Mouse (Mus musculus) granulocyte monocyte progenitor cell, adult 5-6 weeks (primary cell): Measurements from ENCODE around the gene Acad10. TPM values are rescaled to one million over a fixed set of nuclear protein-coding genes. Genes with fewer than 3 reads are reported as not detected.

ENCODE experiments used
- ATAC-seq: replicated peaks from 2 replicates; pipeline ENCODE4 v1.8.0; 2016; ENCODE audit warnings: mild to moderate bottlenecking, moderate TSS enrichment, inconsistent platforms; ENCODE audit not compliant: poor library complexity, severe bottlenecking
- total RNA-seq, 2 experiments: library from RNA; stranded (forward) in 1 of 2; stranded (reverse) in 1 of 2; fragments of 200-712, 200-1000 nt in 1 of 2; fragments of >200 nt in 1 of 2; fragmentation: Nextera tagmentation in 1 of 2; gene quantifications; 2 replicates each; pipeline ENCODE4 v1.2.3; 2014 to 2017

Acad10 gene
- total RNA-seq, 2 experiments from 2014 or later = 2.1 to 2.7 TPM

DNA sequence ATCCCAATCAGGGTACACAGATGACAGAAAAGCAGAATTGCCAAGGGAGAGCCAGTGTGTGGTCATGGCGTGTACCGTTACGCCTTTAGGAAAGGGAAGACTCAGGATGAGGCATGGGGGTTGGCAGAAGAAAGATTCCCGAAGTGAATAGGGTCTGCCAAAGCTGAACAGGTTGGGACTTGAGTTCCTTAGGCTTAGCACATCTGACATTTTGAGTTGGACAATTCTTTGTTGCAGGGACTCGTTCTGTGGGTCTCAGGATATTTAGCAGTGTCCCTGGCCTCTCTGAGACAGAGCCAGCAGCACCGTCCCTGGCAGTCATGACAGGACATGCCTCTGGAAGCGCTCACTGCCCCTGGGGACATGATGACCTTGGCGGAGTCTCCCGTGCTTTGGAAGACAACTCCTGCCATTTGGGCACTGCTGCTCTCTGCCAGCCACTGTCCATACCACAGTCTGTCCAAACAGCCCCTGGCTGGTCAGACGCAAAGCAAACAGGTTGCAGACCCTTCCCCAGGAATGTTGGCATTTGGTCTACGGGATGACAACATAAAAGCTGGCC, 83.3 kb downstream of the Acad10 start:
- ATAC-seq = no peak

GRCm38 (mm10) chr5:121575867-121576266, 84.4 kb downstream of the Acad10 start:
- ATAC-seq = no peak

DNA sequence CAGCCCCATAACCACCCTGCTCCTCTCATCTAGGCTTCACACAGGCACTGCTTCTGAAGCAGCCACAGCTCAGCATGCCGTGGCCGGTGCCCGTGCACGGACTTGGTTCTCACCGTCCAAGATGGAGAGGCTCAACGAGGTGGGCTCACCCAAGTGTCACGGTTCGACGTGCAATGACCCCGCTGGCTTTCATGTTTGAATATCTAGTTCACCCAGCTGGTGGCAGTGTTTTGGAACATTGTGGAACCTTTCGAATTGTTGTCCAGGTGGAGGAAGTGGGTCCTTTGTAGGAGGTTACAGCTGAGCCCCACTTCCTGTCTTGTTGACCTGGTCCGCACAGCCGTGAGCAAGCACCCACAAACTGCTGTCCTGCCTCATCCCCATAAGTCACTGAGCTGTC, 86.2 kb downstream of the Acad10 start:
- ATAC-seq = no peak

Other genes with a start within 250 kb of the Acad10 start
- gene Tmem116, start 208.6 kb downstream of the Acad10 start, total RNA-seq (2014; fragmentation: Nextera tagmentation) = not detected in 2 replicates
- gene Tmem116, start 208.6 kb downstream of the Acad10 start, total RNA-seq (2017) = 0.62 and 0.69 TPM in 2 replicates
- gene Erp29, start 208.0 kb downstream of the Acad10 start, total RNA-seq (2014; fragmentation: Nextera tagmentation) = 410 and 421 TPM in 2 replicates
- gene Erp29, start 208.0 kb downstream of the Acad10 start, total RNA-seq (2017) = 928 and 1,056 TPM in 2 replicates
- gene Adam1b, start 157.1 kb downstream of the Acad10 start, total RNA-seq (2014; fragmentation: Nextera tagmentation) = not detected in 2 replicates
- 0.15 TPM in 1 of 2 replicates, not detected in the other for gene Adam1b, start 157.1 kb downstream of the Acad10 start, total RNA-seq (2017)
- 2.6 and 2.8 TPM in 2 replicates for gene Adam1a, start 115.0 kb downstream of the Acad10 start, total RNA-seq (2014; fragmentation: Nextera tagmentation)
- gene Adam1a, start 115.0 kb downstream of the Acad10 start, total RNA-seq (2017) = 1.1 and 2.1 TPM in 2 replicates
- not detected in 2 replicates for gene Gm42878, start 115.0 kb downstream of the Acad10 start, total RNA-seq (2014; fragmentation: Nextera tagmentation)
- not detected in 2 replicates for gene Gm42878, start 115.0 kb downstream of the Acad10 start, total RNA-seq (2017)
- 60.9 and 128 TPM in 2 replicates for gene Mapkapk5, start 114.6 kb downstream of the Acad10 start, total RNA-seq (2014; fragmentation: Nextera tagmentation)
- 91.6 and 97.7 TPM in 2 replicates for gene Mapkapk5, start 114.6 kb downstream of the Acad10 start, total RNA-seq (2017)
- gene Aldh2, start 66.7 kb downstream of the Acad10 start, total RNA-seq (2014; fragmentation: Nextera tagmentation) = 217 and 230 TPM in 2 replicates
- 277 and 283 TPM in 2 replicates for gene Aldh2, start 66.7 kb downstream of the Acad10 start, total RNA-seq (2017)
- gene Acad12, start 41.6 kb downstream of the Acad10 start, total RNA-seq (2014; fragmentation: Nextera tagmentation) = 0.84 and 2.5 TPM in 2 replicates
- 2.7 and 3.3 TPM in 2 replicates for gene Acad12, start 41.6 kb downstream of the Acad10 start, total RNA-seq (2017)
- 39.4 and 42.1 TPM in 2 replicates for gene Brap, start within 50 bp of the Acad10 start, total RNA-seq (2014; fragmentation: Nextera tagmentation)
- gene Brap, start within 50 bp of the Acad10 start, total RNA-seq (2017) = 50.6 and 56.0 TPM in 2 replicates
- gene Atxn2, start 50.8 kb upstream of the Acad10 start, total RNA-seq (2014; fragmentation: Nextera tagmentation) = 73.0 and 98.5 TPM in 2 replicates
- gene Atxn2, start 50.8 kb upstream of the Acad10 start, total RNA-seq (2017) = 30.9 and 41.5 TPM in 2 replicates
- 31.5 and 32.8 TPM in 2 replicates for gene Sh2b3, start 177.1 kb upstream of the Acad10 start, total RNA-seq (2014; fragmentation: Nextera tagmentation)
- gene Sh2b3, start 177.1 kb upstream of the Acad10 start, total RNA-seq (2017) = 11.9 and 12.5 TPM in 2 replicates
- 0.62 and 2.6 TPM in 2 replicates for gene Pheta1, start 188.5 kb upstream of the Acad10 start, total RNA-seq (2014; fragmentation: Nextera tagmentation)
- gene Pheta1, start 188.5 kb upstream of the Acad10 start, total RNA-seq (2017) = 1.1 and 2.2 TPM in 2 replicates